21 mouse cellular contexts compared by ENCODE assay signal in the genomic region with DNA sequence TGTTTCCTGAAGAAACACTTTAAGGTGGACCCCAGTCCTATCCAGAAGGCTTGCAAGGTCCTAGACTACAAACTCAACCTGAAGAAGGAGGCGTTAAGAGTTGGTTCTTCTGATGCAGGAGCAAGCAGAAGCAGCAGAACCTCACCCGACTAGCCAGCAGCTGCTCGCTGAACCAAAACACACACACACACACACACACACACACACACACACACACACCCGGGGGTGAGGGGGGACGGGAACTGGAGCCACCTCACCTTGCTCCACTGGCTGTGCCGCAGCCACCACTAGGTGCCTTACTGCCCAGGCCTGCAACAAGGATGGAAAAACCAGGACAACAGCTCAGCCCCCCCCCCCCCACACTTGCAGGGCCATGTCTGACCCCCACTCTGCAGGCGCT.
"Had no signal": no experiment of that assay in that cellular context is flagged by ENCODE, and none has a peak within 500 bp of the region (broad histone marks: within the 10 kb centered on the region; RNA-seq: fewer than 3 reads in every experiment).

No protein-coding gene starts in this region.

- DNase-seq: kidney, adult 18-20 months; kidney, adult 9 months; kidney, postnatal 14 days; layer of hippocampus, adult 9-11 months; liver; lung, adult 18-20 months; lung, postnatal 10 days; lung, postnatal 36 days; midbrain, embryonic 14.5 days; right cerebral cortex, adult 18-20 months; right cerebral cortex, postnatal 14 days; right cerebral cortex, postnatal 4 days; thymus, adult 18-20 months; thymus, postnatal 36 days had no signal

- ATAC-seq: intestine, embryonic 15.5 days; liver, embryonic 12.5 days had no signal

- H3K27ac ChIP-seq: intestine, embryonic 15.5 days; layer of hippocampus, adult 2 months; limb, embryonic 10.5 days; limb, embryonic 13.5 days; liver, embryonic 12.5 days; liver, embryonic 15.5 days; lung, embryonic 15.5 days had no signal

- H3K4me3 ChIP-seq: intestine, embryonic 15.5 days; layer of hippocampus, adult 2 months; limb, embryonic 10.5 days; limb, embryonic 13.5 days; liver, embryonic 12.5 days; liver, embryonic 15.5 days; lung, embryonic 15.5 days had no signal

- H3K4me1 ChIP-seq: limb, embryonic 10.5 days; limb, embryonic 13.5 days; lung, embryonic 15.5 days had no signal

- H3K27me3 ChIP-seq: intestine, embryonic 15.5 days; limb, embryonic 13.5 days; liver, embryonic 12.5 days; liver, embryonic 15.5 days; lung, embryonic 15.5 days had no signal
